ENCODE assay signal across 9 mouse cellular contexts in genomic region chr3:157565196-157565595, GRCm38 (mm10). TPM values are rescaled to one million over a fixed set of nuclear protein-coding genes. Genes with fewer than 3 reads are reported as not detected.
DNase-seq lines count a peak whose midpoint lies in the region; ATAC-seq and TF ChIP-seq lines count a peak whose summit lies in the region.
"Had no signal": no experiment of that assay in that cellular context is flagged by ENCODE, and none has a peak within 500 bp of the region (broad histone marks: within the 10 kb centered on the region; RNA-seq: fewer than 3 reads in every experiment).

No protein-coding gene starts in this region.

- no peaks in the 10 kb centered on the region for H3K9me3 ChIP-seq in kidney, embryonic 15.5 days (replicated peaks)

- no peaks in the 10 kb centered on the region; the same call in 1 of the 2 replicates for H3K4me1 ChIP-seq in kidney, adult 2 months (ENCODE audit: control insufficient read depth, insufficient read depth, low read length)
- H3K4me1 ChIP-seq in kidney, embryonic 15.5 days: peaks cover 16% of the 10 kb centered on the region

- WGBS in kidney, adult 2 months: 4% methylated on average over 2 of the region's 2 CpGs
- 7% methylated on average over 2 of the region's 2 CpGs for WGBS in kidney, embryonic 15.5 days

- H3K4me3 ChIP-seq in kidney, adult 2 months (ENCODE audit: insufficient read depth, low read depth, low read length): no peak overlapping the region
- H3K4me3 ChIP-seq in kidney, embryonic 15.5 days (replicated peaks): no peak overlapping the region
- H3K4me3 ChIP-seq: erythroblast, embryonic 14.5 days had no signal

- no peaks in the 10 kb centered on the region for H3K36me3 ChIP-seq in kidney, adult 2 months (ENCODE audit: control insufficient read depth, insufficient read depth, low read length)
- H3K36me3 ChIP-seq in kidney, embryonic 15.5 days: no peaks in the 10 kb centered on the region

- TF ChIP-seq CTCF in kidney, adult 2 months (conservative IDR thresholded peaks at IDR 0.05; ENCODE audit: insufficient read depth, insufficient read length, low read depth, low read length): no peak

- H3K27ac ChIP-seq in kidney, adult 2 months (ENCODE audit: insufficient read depth, low read depth, low read length): no peak overlapping the region
- no peak overlapping the region for H3K27ac ChIP-seq in kidney, embryonic 15.5 days

- peak; percentile 69 for DNase-seq in kidney, adult 2 months
- DNase-seq in thymus, postnatal 0 days (ENCODE audit: low spot score): peak; percentile 64
- DNase-seq in thymus, postnatal 25 days: no peak
- peak; percentile 49 for DNase-seq in c-Kit-positive CD71-positive TER-119-positive erythroid progenitor cells, embryonic 14.5 days (ENCODE audit: low spot score)
- peak; percentile 69 for DNase-seq in mesoderm, embryonic 11.5 days (ENCODE audit: low read depth, low spot score)
- DNase-seq in ovary, adult 18-20 months (ENCODE audit: low spot score): no peak
- DNase-seq in layer of hippocampus, postnatal 25 days (ENCODE audit: extremely low spot score in 1 of 2, low spot score in 1 of 2): no peak

- no peak for TF ChIP-seq POLR2A in kidney, adult 2 months (IDR thresholded peaks at IDR 0.05; ENCODE audit: low read depth, low read length)

- H3K9ac ChIP-seq in kidney, embryonic 15.5 days: no peak overlapping the region

- H3K4me2 ChIP-seq in kidney, embryonic 15.5 days: no peak overlapping the region

- H3K27me3 ChIP-seq in kidney, adult 2 months (replicated peaks; ENCODE audit: control insufficient read depth, insufficient read depth, low read length): no peaks in the 10 kb centered on the region
- H3K27me3 ChIP-seq in kidney, embryonic 15.5 days: peaks cover 39% of the 10 kb centered on the region

- ATAC-seq in kidney, embryonic 15.5 days (replicated peaks; ENCODE audit: low FRiP score): no peak

RNA-seq across cellular contexts. Expression of gene Ptger3, which starts 1.5 kb away (rescaled TPM):
- 29.5 and 44.2 TPM in 2 replicates for polyA plus RNA-seq in kidney, adult 2 months (2012; rRNA removed)
- polyA plus RNA-seq in kidney, embryonic 15.5 days (2015; fragmentation: Nextera tagmentation; extraction: Ambion mirVana): 4.5 and 7.2 TPM in 2 replicates
- 2.8 and 3.4 TPM in 2 replicates for polyA plus RNA-seq in thymus, postnatal 0 days (2015; fragmentation: Nextera tagmentation; extraction: Ambion mirVana)
- 1 to 10 TPM; 1.7 to 2.2 TPM for total RNA-seq in layer of hippocampus, postnatal 25 days (2021)

RNA-seq across cellular contexts. Expression of gene Zranb2, which starts 31.2 kb away (rescaled TPM):
- polyA plus RNA-seq in kidney, adult 2 months (2012; rRNA removed): 6.8 and 10.2 TPM in 2 replicates
- 99.5 and 107 TPM in 2 replicates for polyA plus RNA-seq in kidney, embryonic 15.5 days (2015; fragmentation: Nextera tagmentation; extraction: Ambion mirVana)
- polyA plus RNA-seq in thymus, postnatal 0 days (2015; fragmentation: Nextera tagmentation; extraction: Ambion mirVana): 94.0 and 108 TPM in 2 replicates
- 100 to 1,000 TPM; 120 to 145 TPM for total RNA-seq in layer of hippocampus, postnatal 25 days (2021)

Comparison
In these comparisons a context has a peak if more than half of its experiments do, and no peak if none do; other contexts are left out.
1. DNase-seq: peak in kidney, adult 2 months (single experiment), thymus, postnatal 0 days (single experiment), c-Kit-positive CD71-positive TER-119-positive erythroid progenitor cells, embryonic 14.5 days (single experiment) and mesoderm, embryonic 11.5 days (single experiment); none in thymus, postnatal 25 days (single experiment), ovary, adult 18-20 months (single experiment) and layer of hippocampus, postnatal 25 days (0 of 2).